Mouse (Mus musculus): ENCODE measurements around the gene Iba57. TPM values are rescaled to one million over a fixed set of nuclear protein-coding genes. Genes with fewer than 3 reads are reported as not detected.
"Not testable (repeated sequence)": the region's sequence is repeated elsewhere in the genome, so short reads cannot be mapped to it uniquely, and the experiment has no call there.

Gene Iba57
- 10 to 100 TPM in 1 of 2 experiments, 1 to 10 TPM in 1; 9.9 to 10.0 TPM for total RNA-seq (2021)
- long read RNA-seq, experiment 1, full-length matches to known transcripts: 2 of 3 reads
- long read RNA-seq, experiment 1, partial matches to known transcripts: 1 of 3 reads
- long read RNA-seq, experiment 1, other reads (novel, unspliced or antisense): 0 of 3 reads
- long read RNA-seq, experiment 2, full-length matches to known transcripts: 5 of 7 reads
- long read RNA-seq, experiment 2, partial matches to known transcripts: 0 of 7 reads
- long read RNA-seq, experiment 2, other reads (novel, unspliced or antisense): 2 of 7 reads

GRCm38 (mm10) chr11:59163255-59164236 is at the start of gene Iba57:
TSS of gene Iba57 (minus strand) at chr11:59163739.
- peak; percentile 90 to 95 for DNase-seq (ENCODE audit: low spot score in 2 of 2)

GRCm38 (mm10) chr11:59212892-59213494 is 49.5 kb upstream of the Iba57 start:
- DNase-seq (ENCODE audit: low spot score in 2 of 2): no peak

GRCm38 (mm10) chr11:59212320-59212719 is 48.8 kb upstream of the Iba57 start:
- not testable (repeated sequence) for DNase-seq (ENCODE audit: low spot score in 2 of 2)

GRCm38 (mm10) chr11:59211561-59211960 is 48.0 kb upstream of the Iba57 start:
- DNase-seq (ENCODE audit: low spot score in 2 of 2): not testable (repeated sequence)

GRCm38 (mm10) chr11:59210020-59210419 is 46.5 kb upstream of the Iba57 start:
- DNase-seq (ENCODE audit: low spot score in 2 of 2): no peak

- peak in 1 of 2 experiments; percentile 37 for DNase-seq (ENCODE audit: low spot score in 2 of 2)
Observed at GRCm38 (mm10) chr11:59209580-59209979, 46.0 kb upstream of the Iba57 start.

- peak; percentile 41 to 71 for DNase-seq (ENCODE audit: low spot score in 2 of 2)
Observed at GRCm38 (mm10) chr11:59209003-59209441, 45.5 kb upstream of the Iba57 start.

GRCm38 (mm10) chr11:59208153-59208831 is 44.8 kb upstream of the Iba57 start, which contains the start of gene 2310033P09Rik:
TSS of gene 2310033P09Rik (plus strand) at chr11:59208321.
- peak; percentile 85 to 90 for DNase-seq (ENCODE audit: low spot score in 2 of 2)

- DNase-seq (ENCODE audit: low spot score in 2 of 2): peak; percentile 95 to 97
Observed at GRCm38 (mm10) chr11:59202081-59202995, 38.8 kb upstream of the Iba57 start, which contains the start of gene Mrpl55. TSS of gene Mrpl55 (plus strand) at chr11:59202486.

- no peak for DNase-seq (ENCODE audit: low spot score in 2 of 2)
Observed at GRCm38 (mm10) chr11:59201216-59202002, 37.9 kb upstream of the Iba57 start.

GRCm38 (mm10) chr11:59196230-59196629 is 32.7 kb upstream of the Iba57 start:
- no peak for DNase-seq (ENCODE audit: low spot score in 2 of 2)

GRCm38 (mm10) chr11:59192059-59192386 is 28.5 kb upstream of the Iba57 start, which contains the start of gene Guk1:
TSS of gene Guk1 (minus strand) at chr11:59192212.
- DNase-seq (ENCODE audit: low spot score in 2 of 2): no peak

- peak; percentile 77 to 85 for DNase-seq (ENCODE audit: low spot score in 2 of 2)
Observed at GRCm38 (mm10) chr11:59191231-59192058, 27.9 kb upstream of the Iba57 start.

- no peak for DNase-seq (ENCODE audit: low spot score in 2 of 2)
Observed at GRCm38 (mm10) chr11:59187706-59188105, 24.2 kb upstream of the Iba57 start.

GRCm38 (mm10) chr11:59185490-59185889 is 22.0 kb upstream of the Iba57 start:
- DNase-seq (ENCODE audit: low spot score in 2 of 2): no peak

- peak in 1 of 2 experiments; percentile 54 for DNase-seq (ENCODE audit: low spot score in 2 of 2)
Observed at GRCm38 (mm10) chr11:59183821-59184220, 20.3 kb upstream of the Iba57 start.

GRCm38 (mm10) chr11:59182864-59183331 is 19.4 kb upstream of the Iba57 start, which contains the start of gene Gjc2:
TSS of gene Gjc2 (minus strand) at chr11:59183213.
- DNase-seq (ENCODE audit: low spot score in 2 of 2): peak in 1 of 2 experiments; percentile 62

GRCm38 (mm10) chr11:59176921-59177320 is 13.4 kb upstream of the Iba57 start:
- no peak for DNase-seq (ENCODE audit: low spot score in 2 of 2)

Data from gastrocnemius, postnatal 4 days (tissue).